Mouse (Mus musculus) limb, embryonic 12.5 days (tissue): ENCODE data around the gene Rnf214. TPM values are rescaled to one million over a fixed set of nuclear protein-coding genes. Genes with fewer than 3 reads are reported as not detected.

Experiments
- ATAC-seq: fragments of 200-750 bp; cut with Nextera tagmentation; 2 replicates; pipeline ENCODE4 v1.8.0; 2017; ENCODE audit warnings: low read depth, moderate TSS enrichment; ENCODE audit not compliant: insufficient number of reproducible peaks, insufficient read depth, low FRiP score, low TSS enrichment
- H3K27ac ChIP-seq: fragments of 300-500 bp; sonication (generic); 2 replicates; pipeline ENCODE4 v1.5.1; 2016; ENCODE audit warnings: mild to moderate bottlenecking, moderate library complexity
- H3K27me3 ChIP-seq: fragments of 300-500 bp; sonication (generic); 2 replicates; pipeline ENCODE4 v1.6.1; 2016; ENCODE audit warnings: mild to moderate bottlenecking, moderate library complexity
- H3K36me3 ChIP-seq: fragments of 300-500 bp; sonication (generic); 2 replicates; pipeline ENCODE4 v1.6.1; 2016; ENCODE audit warnings: mild to moderate bottlenecking, moderate library complexity
- H3K4me1 ChIP-seq: fragments of 300-500 bp; sonication (generic); replicated peaks from 2 replicates; pipeline ENCODE4 v1.6.1; 2016
- H3K4me2 ChIP-seq: fragments of 300-500 bp; sonication (generic); 2 replicates; pipeline ENCODE4 v1.6.1; 2016; ENCODE audit warnings: mild to moderate bottlenecking, moderate library complexity
- H3K4me3 ChIP-seq: fragments of 300-500 bp; sonication (generic); replicated peaks from 2 replicates; pipeline ENCODE4 v1.5.1; 2016; ENCODE audit warnings: mild to moderate bottlenecking
- H3K9ac ChIP-seq: fragments of 300-500 bp; sonication (generic); replicated peaks from 2 replicates; pipeline ENCODE4 v1.6.1; 2016; ENCODE audit warnings: mild to moderate bottlenecking, moderate library complexity
- H3K9me3 ChIP-seq: fragments of 300-500 bp; sonication (generic); 2 replicates; pipeline ENCODE4 v1.6.1; 2016; ENCODE audit warnings: mild to moderate bottlenecking, moderate library complexity
- WGBS: fragments of 180-500 bp; shearing (Covaris S2); methylation state at CpG from one replicate; pipeline ENCODE4 v1.1.7; 2016; 5-methylcytosine and 5-hydroxymethylcytosine counted together
- polyA plus RNA-seq: library from polyadenylated mRNA; unstranded; fragments of >200 nt; fragmentation: Nextera tagmentation; extraction: Ambion mirVana; gene quantifications from 2 replicates; pipeline ENCODE4 v1.2.1, GENCODE M21; 2016

The Rnf214 gene
- polyA plus RNA-seq, 1 experiment from 2014 or later: 57.9 TPM

- no peak for ATAC-seq
- no peaks in the 10 kb centered on the region for H3K9me3 ChIP-seq
- H3K9ac ChIP-seq: no peak overlapping the region
- no peak overlapping the region for H3K27ac ChIP-seq
- H3K27me3 ChIP-seq: no peaks in the 10 kb centered on the region
- 84% methylated on average over 13 of the region's 13 CpGs for WGBS
- peaks cover 92% of the 10 kb centered on the region for H3K36me3 ChIP-seq
- H3K4me3 ChIP-seq: no peak overlapping the region
- no peak overlapping the region for H3K4me2 ChIP-seq
- H3K4me1 ChIP-seq: no peaks in the 10 kb centered on the region
These were observed 38.0 kb upstream of the Rnf214 start for GRCm38 (mm10) chr9:45944506-45945400.

DNA sequence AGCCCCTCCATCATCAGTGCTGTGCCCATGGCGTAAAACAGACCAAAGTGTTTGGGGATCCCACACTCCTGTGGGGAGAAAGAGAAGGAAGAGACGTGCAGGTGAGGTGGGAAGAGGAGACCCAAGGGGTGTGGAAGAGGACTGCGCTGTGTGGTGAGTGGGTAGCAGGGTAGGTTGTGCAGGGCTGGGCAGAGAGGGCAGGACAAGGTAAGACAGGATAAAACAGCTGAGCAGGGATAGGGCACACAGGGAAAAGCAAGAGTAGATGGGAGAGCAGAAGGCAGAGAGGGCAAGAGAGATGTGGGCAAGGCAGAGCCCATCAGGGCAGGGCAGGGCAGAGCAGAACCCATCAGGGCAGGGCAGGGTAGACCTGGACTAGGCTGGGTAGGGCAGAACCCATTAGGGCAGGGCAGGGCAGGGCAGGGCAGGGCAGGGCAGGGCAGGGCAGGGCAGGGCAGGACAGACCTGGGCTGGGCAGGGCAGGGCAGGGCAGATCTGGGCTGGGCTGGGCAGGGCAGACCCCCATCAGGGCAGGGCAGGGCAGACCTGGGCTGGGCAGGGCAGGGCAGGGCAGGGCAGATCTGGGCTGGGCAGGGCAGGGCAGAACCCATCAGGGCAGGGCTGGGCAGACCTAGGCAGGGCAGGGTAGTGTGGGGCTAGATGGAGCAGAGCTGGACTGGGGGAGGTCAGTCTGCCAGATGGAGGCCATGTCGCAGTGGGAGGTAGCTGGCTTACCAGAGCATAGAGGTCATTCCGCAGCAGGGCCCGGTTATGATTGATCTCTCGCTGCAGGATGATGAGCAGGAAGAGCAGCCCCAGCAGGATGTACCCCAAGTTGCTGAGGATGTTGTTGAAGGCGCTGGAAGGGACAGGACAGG, 37.2 kb upstream of the Rnf214 start:
- no peak for ATAC-seq
- Histone ChIP-seq H3K9me3 (no peaks in the 10 kb centered on the region), H3K4me1 (no peaks in the 10 kb centered on the region), H3K27me3 (no peaks in the 10 kb centered on the region), H3K9ac (no peak overlapping the region), H3K27ac (no peak overlapping the region), H3K4me3 (no peak overlapping the region), H3K4me2 (no peak overlapping the region), H3K36me3 (peaks cover 92% of the 10 kb centered on the region)
- 92% methylated on average over 8 of the region's 8 CpGs for WGBS

DNA sequence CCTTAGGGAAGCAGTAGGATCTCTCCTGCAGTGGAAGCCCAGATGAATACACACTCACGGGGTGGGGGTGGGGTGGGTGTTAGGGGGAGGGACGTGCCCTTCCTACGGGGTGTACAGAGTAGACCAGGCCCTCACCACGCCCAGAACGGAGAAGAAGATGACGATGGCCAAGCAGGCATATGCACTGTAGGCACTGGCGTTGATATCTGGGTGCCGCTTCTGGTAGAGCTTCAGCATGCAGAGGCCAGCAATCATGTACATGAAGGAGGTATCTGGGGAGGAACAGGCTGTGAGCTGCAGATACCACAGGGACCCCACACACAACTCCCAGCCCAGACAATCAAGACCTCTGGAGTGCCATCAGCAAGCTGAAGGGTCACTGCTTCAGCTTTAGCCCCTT, 36.2 kb upstream of the Rnf214 start:
- peaks cover 93% of the 10 kb centered on the region for H3K36me3 ChIP-seq
- H3K4me3 ChIP-seq: no peak overlapping the region
- no peak overlapping the region for H3K9ac ChIP-seq
- no peak overlapping the region for H3K27ac ChIP-seq
- no peak for ATAC-seq
- H3K4me2 ChIP-seq: no peak overlapping the region
- 94% methylated on average over 8 of the region's 8 CpGs for WGBS
- no peaks in the 10 kb centered on the region for H3K9me3 ChIP-seq
- H3K4me1 ChIP-seq: no peaks in the 10 kb centered on the region
- H3K27me3 ChIP-seq: no peaks in the 10 kb centered on the region

GRCm38 (mm10) chr9:45942464-45942863, 35.8 kb upstream of the Rnf214 start:
- Histone ChIP-seq H3K27ac (no peak overlapping the region), H3K4me2 (no peak overlapping the region), H3K9me3 (no peaks in the 10 kb centered on the region), H3K4me3 (no peak overlapping the region), H3K27me3 (no peaks in the 10 kb centered on the region), H3K4me1 (no peaks in the 10 kb centered on the region), H3K9ac (no peak overlapping the region), H3K36me3 (peaks cover 93% of the 10 kb centered on the region)
- 86% methylated on average over 16 of the region's 16 CpGs for WGBS
- ATAC-seq: no peak

DNA sequence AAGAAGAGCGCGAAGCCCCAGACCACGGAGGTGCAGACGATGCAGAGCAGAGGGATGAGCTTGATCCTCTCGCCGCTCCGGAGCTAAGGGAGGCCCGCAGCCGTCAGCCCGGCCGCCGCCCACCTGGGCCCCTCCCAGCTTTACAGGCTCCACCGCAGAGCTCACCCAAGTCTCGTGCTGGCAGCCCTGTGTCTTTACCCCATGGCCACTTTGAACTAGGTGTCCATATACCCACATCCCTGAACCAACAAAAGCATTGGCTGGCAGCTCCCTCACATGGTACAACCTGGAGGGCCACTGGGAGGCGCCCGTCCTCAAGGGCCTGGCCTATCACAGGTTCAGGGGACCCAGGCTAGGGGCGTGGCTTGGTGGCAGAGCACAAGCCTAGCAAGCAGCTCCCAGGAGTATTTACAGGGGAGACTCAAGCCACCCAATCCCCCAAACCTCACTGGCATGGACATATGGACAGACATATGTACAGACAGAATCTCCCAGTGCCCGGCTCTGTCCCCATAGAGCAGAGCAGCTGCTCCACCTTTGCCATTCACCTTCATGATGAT, 34.7 kb upstream of the Rnf214 start:
- 59% methylated on average over 18 of the region's 18 CpGs for WGBS
- H3K36me3 ChIP-seq: peaks cover 85% of the 10 kb centered on the region
- no peak overlapping the region for H3K9ac ChIP-seq
- H3K4me3 ChIP-seq: no peak overlapping the region
- no peaks in the 10 kb centered on the region for H3K9me3 ChIP-seq
- H3K27me3 ChIP-seq: peaks cover 4% of the 10 kb centered on the region
- no peak for ATAC-seq
- no peak overlapping the region for H3K27ac ChIP-seq
- peaks cover under 1% of the 10 kb centered on the region; the same call in 1 of the 2 replicates for H3K4me1 ChIP-seq
- no peak overlapping the region for H3K4me2 ChIP-seq

GRCm38 (mm10) chr9:45939794-45940193, 33.1 kb upstream of the Rnf214 start:
- H3K4me3 ChIP-seq: no peak overlapping the region
- peaks cover 69% of the 10 kb centered on the region for H3K36me3 ChIP-seq
- WGBS: 88% methylated on average over 6 of the region's 6 CpGs
- no peak overlapping the region for H3K27ac ChIP-seq
- no peaks in the 10 kb centered on the region for H3K9me3 ChIP-seq
- H3K9ac ChIP-seq: no peak overlapping the region
- no peak for ATAC-seq
- H3K27me3 ChIP-seq: peaks cover 14% of the 10 kb centered on the region
- peaks cover 13% of the 10 kb centered on the region for H3K4me1 ChIP-seq
- H3K4me2 ChIP-seq: no peak overlapping the region

DNA sequence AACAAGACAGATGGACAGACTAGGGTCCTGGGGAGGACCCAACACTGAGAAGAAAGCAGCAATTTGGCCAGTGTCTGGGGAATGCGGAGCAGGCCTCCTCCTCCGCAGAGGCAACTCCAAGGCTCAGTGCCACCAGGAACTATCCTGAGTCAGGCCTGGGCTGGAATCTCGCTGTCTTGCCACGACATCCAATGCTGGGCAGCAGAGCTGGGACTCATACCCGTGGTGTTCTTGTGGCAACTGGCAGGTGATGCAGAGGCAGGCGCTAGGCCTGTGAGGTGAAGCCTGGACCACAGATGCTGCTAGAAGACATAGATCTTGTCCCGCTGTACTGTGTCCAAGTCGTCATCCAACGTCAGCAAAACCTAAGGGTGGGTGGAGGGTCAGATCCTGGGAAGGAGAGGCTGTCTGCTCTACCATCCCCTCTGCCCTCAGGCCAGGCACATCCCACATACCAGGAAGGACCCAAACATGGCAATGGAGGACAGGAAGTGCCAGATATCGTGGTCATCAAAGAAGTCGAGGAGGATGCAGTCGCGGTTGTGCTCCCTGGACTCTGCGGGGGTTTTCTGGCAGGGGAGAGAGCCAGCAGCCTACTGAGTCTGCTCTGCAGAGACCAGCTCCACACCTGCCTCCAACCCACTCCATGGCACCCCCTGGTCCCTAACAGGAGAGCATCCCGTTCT, 32.4 kb upstream of the Rnf214 start:
- no peak overlapping the region for H3K4me2 ChIP-seq
- H3K36me3 ChIP-seq: peaks cover 62% of the 10 kb centered on the region
- no peaks in the 10 kb centered on the region for H3K9me3 ChIP-seq
- peaks cover 14% of the 10 kb centered on the region for H3K27me3 ChIP-seq
- 89% methylated on average over 15 of the region's 15 CpGs for WGBS
- ATAC-seq: no peak
- H3K4me3 ChIP-seq: no peak overlapping the region
- H3K9ac ChIP-seq: no peak overlapping the region
- peaks cover 13% of the 10 kb centered on the region for H3K4me1 ChIP-seq
- no peak overlapping the region for H3K27ac ChIP-seq

DNA sequence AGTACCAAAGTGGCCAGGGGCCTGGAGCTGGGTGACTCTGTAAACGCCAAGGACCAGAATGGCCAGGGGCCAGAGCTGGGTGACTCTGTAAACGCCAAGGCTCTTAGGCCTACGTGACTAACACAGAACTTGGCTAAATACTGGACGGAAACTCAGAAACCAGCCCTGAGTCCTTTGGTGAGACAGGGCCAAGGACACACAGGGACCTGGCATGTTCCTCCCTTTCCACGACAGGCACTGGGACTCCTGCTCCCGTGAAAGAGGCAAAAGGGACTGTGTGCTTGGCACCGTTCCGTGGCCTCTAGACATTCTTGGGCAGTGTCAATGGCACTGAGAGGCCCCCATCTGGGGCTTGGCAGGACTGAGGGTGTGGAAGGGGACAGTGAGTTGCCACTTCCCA, 31.4 kb upstream of the Rnf214 start:
- no peak overlapping the region for H3K4me2 ChIP-seq
- H3K27ac ChIP-seq: no peak overlapping the region
- H3K4me3 ChIP-seq: no peak overlapping the region
- no peaks in the 10 kb centered on the region for H3K9me3 ChIP-seq
- peaks cover 13% of the 10 kb centered on the region for H3K4me1 ChIP-seq
- peaks cover 14% of the 10 kb centered on the region for H3K27me3 ChIP-seq
- WGBS: 93% methylated on average over 8 of the region's 8 CpGs
- ATAC-seq: no peak
- H3K9ac ChIP-seq: no peak overlapping the region
- H3K36me3 ChIP-seq: peaks cover 52% of the 10 kb centered on the region

DNA sequence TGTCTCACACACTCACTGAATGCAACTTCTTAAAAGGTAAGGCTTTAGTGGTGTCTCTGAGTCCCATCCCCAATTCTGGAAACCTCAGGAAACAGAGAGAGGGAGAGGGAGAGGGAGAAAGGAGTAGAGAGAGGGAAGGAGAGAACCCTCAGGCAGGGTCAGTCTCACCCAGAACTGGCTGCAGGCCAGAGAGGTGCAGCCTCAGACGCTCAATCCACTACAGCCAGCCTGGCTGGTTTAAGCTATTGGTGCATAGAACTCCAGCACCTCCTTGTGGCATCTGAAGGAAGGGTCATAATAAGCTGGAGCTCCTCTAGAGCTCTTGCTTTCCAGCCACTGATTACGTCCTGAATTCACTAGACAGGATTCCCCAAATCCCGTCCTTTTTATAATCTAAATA, 30.2 kb upstream of the Rnf214 start:
- Histone ChIP-seq H3K4me1 (peaks cover 13% of the 10 kb centered on the region), H3K36me3 (peaks cover 40% of the 10 kb centered on the region), H3K4me2 (no peak overlapping the region), H3K27ac (no peak overlapping the region), H3K4me3 (no peak overlapping the region), H3K27me3 (peaks cover 14% of the 10 kb centered on the region), H3K9ac (no peak overlapping the region), H3K9me3 (no peaks in the 10 kb centered on the region)
- 25% methylated on average over 3 of the region's 3 CpGs for WGBS
- no peak for ATAC-seq

GRCm38 (mm10) chr9:45935628-45936210, 29.0 kb upstream of the Rnf214 start, which contains the start of gene Tagln:
TSS of gene Tagln (minus strand) at chr9:45936058.
- Histone ChIP-seq H3K4me2 (peak within 1 kb of the TSS; percentile 58), H3K27ac (0 out of 2 replicates have a peak within 1 kb of the TSS, but pooled peaks have one; percentile 2), H3K9ac (peak within 1 kb of the TSS; percentile 34; the same call in 1 of the 2 replicates), H3K4me3 (peak within 1 kb of the TSS; percentile 32), H3K4me1 (peaks cover 13% of the 10 kb centered on the region), H3K27me3 (peaks cover 14% of the 10 kb centered on the region), H3K9me3 (no peaks in the 10 kb centered on the region), H3K36me3 (peaks cover 37% of the 10 kb centered on the region)
- ATAC-seq: peak; percentile 32; the same call in 1 of the 2 replicates
- 4% methylated on average over 21 of the region's 21 CpGs for WGBS
